Mouse (Mus musculus) gastrocnemius, adult 8-10 months (tissue): ENCODE measurements around the gene Cysrt1. TPM values are rescaled to one million over a fixed set of nuclear protein-coding genes. Genes with fewer than 3 reads are reported as not detected.

Experiments
- DNase-seq, 2 experiments: peaks; one replicate each; pipeline ENCODE4 v3.0.0; 2022; ENCODE audit warnings: low spot score in 2 of 2
- total RNA-seq, 4 experiments: library from RNA; stranded (reverse); gene quantifications; 2 replicates each; pipeline ENCODE4 v1.2.4; 2022

Gene Cysrt1
- total RNA-seq: not detected

DNA sequence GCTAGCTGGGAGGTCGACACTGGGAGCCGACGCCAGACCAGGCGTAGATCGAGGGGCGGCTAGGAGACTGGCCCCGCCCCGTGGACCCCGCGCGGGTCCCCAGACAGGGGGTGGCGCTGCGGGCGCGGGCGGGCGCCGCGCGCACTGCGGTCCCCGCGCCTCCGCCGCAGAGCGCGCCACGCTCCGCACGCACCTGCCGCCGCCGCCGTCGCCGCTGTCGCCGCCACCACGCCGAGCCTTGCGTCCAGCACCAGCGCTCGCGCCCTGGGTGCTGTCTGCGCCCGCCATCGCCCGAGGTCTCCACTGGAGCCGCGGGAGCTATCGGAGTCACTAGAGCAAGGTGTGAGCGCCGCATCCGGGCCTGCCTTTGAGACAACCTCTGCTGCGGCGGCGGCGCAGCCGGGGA, at the start of gene Cysrt1, which contains the start of gene Rnf208:
TSS of gene Cysrt1 (minus strand) at position 352 of the 406 bp plus-strand sequence.
TSS of gene Rnf208 (plus strand) at position 155 of the 406 bp plus-strand sequence.
- no peak for DNase-seq

DNA sequence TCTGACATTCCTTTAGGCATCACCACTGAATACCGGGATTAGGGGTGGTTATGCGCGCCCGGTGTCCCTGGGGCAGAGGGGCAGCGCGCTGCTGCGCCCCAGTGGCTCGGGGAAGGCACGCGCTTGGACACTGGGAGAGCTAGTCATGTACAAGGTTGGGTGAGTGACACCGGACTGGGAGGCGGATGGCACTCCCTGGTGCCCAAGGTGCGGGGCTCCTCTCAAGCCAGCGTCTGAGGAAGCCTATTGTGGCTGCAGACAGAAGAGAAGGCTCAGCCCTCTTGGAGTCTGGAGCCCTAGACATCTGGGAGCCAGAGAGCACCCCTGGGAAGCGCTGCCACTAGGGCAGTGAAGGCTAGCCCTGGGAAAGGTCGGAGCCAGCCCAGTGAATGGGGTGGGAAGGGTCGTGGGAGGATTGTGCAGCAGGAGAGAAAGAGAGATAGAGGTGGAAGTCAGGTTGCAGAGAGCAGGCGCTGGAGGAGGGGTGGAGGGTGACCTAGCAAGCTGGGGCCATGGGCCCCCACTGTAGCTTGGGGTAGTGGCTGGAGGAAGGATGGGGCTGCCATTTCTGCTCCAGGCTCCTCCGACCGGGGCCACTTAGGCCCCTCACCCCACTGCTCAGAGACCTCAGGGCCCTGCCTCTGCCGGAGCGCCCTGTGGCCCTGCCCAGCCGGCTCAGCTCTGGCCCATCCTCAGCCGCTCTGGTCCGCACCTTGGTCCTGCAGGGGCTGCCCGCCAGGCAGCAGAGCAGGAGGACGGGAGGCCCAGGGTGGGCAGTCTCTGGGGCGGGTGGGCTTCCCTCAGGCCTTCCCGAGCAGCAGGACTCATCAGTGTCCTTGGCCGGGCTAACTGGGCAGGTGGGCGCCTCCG, 49.2 kb upstream of the Cysrt1 start:
- no peak for DNase-seq

DNA sequence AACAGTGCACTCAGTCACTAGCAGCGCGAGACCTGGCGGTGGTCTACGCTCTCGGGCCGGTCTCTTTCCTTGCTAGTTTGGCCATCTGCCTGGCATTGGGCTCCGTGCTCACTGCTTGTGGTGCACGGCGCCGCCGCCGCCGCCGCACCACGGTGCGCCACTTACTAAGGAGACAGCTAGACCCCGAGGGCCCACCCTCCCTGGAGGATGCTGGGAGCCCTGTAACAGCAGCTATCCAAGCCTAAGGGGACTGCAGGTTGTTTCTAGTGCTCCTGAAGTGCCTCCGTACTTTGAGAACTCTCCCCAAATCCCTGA, 48.5 kb upstream of the Cysrt1 start:
- DNase-seq: no peak

DNA sequence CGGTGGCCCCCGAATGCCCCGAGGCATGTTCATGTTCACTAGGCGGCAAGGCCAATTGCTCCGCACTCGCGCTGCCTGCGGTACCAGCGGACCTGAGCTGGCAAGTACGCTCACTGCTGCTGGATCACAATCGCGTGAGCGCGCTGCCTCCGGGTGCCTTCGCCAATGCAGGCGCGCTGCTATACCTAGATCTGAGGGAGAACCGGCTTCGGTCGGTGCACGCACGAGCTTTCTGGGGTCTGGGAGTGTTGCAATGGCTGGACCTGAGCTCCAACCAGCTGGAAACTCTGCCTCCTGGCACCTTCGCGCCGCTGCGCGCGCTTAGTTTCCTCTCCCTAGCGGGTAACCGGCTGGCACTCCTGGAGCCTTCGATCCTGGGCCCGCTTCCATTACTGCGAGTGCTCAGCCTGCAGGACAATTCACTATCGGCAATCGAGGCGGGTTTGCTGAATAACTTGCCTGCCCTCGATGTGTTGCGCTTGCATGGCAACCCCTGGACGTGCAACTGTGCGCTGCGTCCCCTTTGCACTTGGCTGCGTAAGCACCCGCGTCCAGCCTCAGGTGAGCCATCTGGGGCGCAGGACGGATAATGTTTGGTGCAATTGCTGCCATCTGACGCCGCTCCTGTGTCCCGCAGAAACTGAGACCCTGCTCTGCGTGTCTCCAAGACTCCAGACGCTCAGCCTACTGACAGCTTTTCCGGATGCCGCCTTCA, 48.0 kb upstream of the Cysrt1 start:
- DNase-seq: no peak

- DNase-seq: no peak
Measured at GRCm38 (mm10) chr2:25289651-25290050, 47.4 kb upstream of the Cysrt1 start, which contains the start of gene Lrrc26. Lrrc26 (plus strand) TSS chr2:25289915.

- DNase-seq: no peak
Measured at GRCm38 (mm10) chr2:25288734-25289345, 46.6 kb upstream of the Cysrt1 start.

DNA sequence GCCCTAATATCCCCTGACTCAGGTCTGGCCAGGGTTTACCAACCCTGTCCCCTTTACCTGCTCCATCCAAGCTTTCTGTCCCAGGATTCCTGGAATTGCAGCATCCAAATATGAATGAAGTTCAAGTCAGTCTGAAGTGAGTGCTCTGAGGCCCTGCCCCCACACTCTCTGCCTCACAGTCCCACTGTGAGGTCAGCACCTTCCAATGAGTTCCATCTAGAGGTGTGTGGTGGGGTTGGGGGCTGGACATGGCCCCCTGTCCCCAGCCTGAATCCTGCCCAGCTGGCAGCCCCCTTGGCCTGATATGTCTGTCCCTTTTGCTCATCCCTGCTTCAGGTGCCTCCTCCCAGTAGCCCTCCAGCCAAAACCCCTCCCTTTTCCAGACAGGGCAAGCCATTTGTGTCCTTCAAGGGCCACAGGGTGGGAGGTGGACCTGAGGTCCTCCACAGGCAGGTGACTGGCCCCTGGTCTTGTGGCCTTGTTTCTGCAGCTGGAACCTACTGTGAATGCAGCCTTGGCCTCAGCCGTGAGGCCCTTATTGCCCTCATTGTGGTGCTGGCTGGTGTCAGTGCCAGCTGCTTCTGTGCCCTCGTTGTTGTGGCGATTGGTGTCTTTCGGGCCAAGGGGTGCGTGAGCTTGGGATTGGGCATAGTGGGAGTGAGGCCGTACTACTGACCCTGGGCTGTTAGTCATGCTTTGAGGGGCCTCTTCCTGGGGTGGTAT, 45.8 kb upstream of the Cysrt1 start, which contains the start of gene Tmem210:
TSS of gene Tmem210 (plus strand) at position 219 of the 723 bp plus-strand sequence.
- no peak for DNase-seq

GRCm38 (mm10) chr2:25286837-25287636, 44.8 kb upstream of the Cysrt1 start:
- no peak for DNase-seq

DNA sequence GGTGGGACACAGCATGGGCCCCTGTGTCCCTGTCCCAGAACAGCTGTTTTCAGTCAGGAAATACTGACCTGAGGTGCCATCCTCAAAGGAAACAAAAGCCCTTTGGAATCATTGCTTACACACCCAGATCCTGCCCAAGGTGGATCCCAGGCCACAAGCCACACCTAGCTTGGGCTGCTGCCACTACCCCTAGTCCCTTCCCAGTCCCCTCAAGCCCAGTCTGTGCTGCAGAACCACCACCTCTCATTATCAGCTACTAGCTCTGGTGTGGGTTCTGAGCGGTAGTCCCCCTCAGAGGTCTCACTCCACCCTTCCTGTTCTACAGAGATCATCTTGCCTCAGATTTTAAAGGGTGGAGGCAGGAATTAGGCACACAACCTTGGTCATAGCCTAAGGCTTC, 44.1 kb upstream of the Cysrt1 start:
- no peak for DNase-seq

GRCm38 (mm10) chr2:25285551-25285950, 43.3 kb upstream of the Cysrt1 start:
- DNase-seq: no peak

DNA sequence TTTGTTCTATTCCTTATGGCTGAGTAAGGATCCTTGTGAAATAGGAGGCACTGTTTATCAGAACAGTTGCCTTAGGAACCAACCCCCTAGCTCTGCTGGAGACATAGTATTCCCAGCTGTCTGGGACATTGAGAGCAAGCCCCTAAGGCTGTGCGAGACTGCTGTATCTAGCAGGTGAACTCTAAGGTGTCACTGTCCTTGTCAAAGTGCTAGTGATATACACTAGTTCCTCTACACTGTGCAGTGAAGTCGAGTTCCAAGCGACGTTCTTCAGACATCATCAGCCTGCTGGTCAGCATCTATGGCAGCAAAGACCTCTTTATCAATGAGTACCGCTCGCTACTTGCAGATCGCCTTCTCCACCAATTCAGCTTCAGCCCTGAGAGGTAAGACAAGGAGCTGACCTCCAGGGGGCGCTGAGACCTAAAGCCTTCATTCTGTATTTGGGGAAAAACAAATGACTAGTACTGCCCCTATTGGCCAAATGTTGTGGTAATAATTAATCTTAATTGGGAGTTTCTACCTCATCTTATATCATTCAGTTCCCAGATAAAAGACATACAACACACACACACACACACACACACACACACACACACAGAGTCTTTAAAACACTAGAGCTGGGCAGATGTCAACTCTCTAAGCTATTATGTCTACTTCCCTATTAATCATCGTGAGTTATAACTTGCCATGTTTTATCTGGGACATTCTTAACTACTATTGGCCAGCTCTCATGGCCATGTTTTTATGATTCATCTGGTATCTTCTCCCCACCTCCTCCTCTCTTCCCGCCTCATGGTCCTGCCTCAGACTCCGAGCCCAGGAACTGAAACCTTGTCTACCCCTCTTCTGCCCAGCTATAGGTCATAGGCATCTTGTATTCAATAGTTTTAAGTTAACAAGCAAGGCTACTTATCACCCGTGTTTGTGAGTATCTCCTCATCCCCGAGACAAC, 37.0 kb upstream of the Cysrt1 start:
- peak in 1 of 2 experiments; percentile 59 for DNase-seq

DNA sequence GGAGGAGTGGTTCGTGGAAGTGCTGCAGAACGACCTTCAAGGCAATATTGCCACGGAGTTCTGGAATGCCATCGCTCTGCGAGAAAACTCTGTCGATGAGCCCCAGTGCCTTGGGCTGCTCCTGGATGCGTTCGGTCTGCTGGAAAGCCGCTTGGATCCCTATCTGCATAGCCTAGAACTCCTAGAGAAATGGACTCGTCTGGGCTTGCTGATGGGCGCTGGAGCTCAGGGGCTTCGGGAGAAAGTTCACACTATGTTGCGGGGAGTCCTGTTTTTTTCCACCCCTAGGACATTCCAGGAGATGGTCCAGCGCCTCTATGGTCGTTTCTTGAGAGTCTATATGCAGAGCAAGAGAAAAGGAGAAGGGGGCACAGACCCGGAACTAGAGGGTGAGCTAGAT, 30.8 kb upstream of the Cysrt1 start:
- no peak for DNase-seq

DNA sequence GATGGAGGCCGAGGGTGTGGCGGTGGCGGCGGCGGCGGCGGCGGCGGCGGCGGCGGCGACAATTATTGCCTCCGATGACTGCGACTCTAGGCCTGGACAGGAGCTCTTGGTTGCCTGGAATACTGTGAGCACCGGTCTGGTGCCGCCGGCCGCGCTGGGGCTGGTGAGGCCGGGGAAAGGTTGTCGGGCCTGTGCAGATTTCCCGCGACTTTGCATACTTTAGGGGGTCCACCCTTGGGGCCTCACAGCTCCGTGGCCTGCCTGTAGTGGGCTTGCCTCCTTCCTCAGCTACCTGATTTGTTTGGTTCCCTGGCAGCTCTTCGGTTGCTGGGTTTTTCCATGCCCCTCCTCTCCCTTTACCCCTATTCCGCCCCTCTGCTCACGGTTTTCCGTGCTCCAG, 30.3 kb upstream of the Cysrt1 start:
- DNase-seq: no peak

GRCm38 (mm10) chr2:25271827-25272511, 29.7 kb upstream of the Cysrt1 start, which contains the start of the genes Ssna1 and Anapc2:
Ssna1 (minus strand) TSS chr2:25272438.
Anapc2 (plus strand) TSS chr2:25272478.
- peak; percentile 92 to 95 for DNase-seq

- DNase-seq: no peak
Measured at GRCm38 (mm10) chr2:25267746-25268309, 25.6 kb upstream of the Cysrt1 start.

DNA sequence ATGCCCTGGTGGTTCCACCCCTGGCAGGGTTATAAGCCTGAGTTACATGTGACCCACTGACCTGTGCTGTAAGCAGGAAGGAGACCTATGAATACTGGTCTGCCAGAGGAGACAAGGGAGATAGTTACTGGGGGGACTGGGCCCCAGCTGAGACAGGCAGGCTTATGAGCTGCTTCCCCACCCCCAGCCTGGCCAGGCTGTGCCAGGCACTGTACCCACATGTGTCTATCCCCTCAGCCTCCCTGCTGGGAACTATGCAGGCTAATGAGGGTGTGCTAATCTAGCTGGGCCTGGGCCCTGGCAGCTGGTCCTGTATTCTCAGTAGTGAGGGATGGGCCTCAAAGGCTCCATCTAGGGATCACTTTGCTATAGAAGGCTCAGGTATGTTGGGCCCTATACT, 25.0 kb upstream of the Cysrt1 start:
- no peak for DNase-seq

DNA sequence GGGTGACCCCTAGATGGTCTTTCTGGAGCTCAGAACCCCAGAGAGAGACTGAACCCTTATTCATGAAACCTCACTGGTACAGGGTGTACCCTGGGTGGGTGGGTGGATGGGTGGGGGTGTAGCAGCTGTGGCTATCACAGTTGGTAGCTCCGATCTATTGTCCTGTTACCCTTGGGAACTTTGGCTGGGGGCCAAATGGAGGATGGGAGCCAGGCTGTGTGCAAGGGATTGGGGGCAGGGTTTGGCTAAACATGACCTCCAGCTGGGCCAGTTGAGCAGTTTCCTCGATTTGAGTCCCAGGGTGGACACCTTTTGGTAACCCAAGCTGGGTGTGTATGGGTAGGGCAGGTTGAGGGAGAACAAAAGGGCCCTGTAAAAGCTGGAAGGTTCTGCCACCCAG, 24.5 kb upstream of the Cysrt1 start:
- DNase-seq: no peak

- no peak for DNase-seq
Measured at GRCm38 (mm10) chr2:25265897-25266656, 23.8 kb upstream of the Cysrt1 start.
